Mouse (Mus musculus) brain, embryonic 14.5 days (tissue): ENCODE measurements at regions not wholly inside any gene's neighbourhood (a gene's known extent, or its start where the extent isn't known, plus 50 kb on each side); places are given as distances from the start of the nearest gene placed in this dataset.

Source experiments
- CTCF ChIP-seq: fragments of 200-500 bp; IDR thresholded peaks from 2 replicates; pipeline ENCODE4 v1.5.1; 2012; ENCODE audit warnings: inconsistent platforms, mild to moderate bottlenecking, moderate library complexity, borderline replicate concordance; ENCODE audit not compliant: insufficient read depth, insufficient read length; ENCODE audit errors: extremely low read depth
- POLR2A ChIP-seq: fragments of 200-500 bp; IDR thresholded peaks from 2 replicates; pipeline ENCODE4 v1.6.1; 2012; ENCODE audit warnings: mild to moderate bottlenecking, inconsistent platforms, borderline replicate concordance; ENCODE audit not compliant: poor library complexity, insufficient read depth, insufficient read length, severe bottlenecking; ENCODE audit errors: extremely low read depth

DNA sequence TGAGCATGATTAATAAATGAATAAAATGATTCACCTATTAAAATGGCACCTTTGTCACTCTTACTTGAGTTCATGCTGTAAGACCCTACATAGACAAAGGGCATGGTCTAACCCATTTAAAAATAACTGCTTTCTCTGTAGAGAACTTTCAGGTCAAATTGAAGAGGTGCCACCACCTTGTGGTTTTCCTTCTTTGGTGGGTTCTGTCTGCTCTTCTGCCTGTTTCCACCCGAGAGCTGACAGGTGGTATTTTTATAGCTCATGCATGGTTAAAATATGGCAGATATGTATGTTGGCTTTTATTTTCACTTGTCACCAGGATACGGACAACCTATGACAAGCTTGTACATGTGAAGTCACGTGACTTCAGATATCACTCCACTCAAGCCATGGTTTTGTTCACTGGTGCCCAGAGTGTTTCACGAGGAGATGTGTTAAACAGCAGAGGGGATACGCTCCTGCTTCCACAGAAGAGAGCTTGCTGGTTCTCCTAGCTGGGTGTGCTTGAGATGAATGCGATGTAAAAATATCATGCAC is 794.3 kb upstream of the Car8 start:
- no peak for TF ChIP-seq POLR2A
- no peak for TF ChIP-seq CTCF
